Mouse (Mus musculus) heart, postnatal 0 days (tissue): ENCODE data around the gene Ttc19.

Experiments
- CTCF ChIP-seq: IDR thresholded peaks from 2 replicates; pipeline ENCODE4 v1.5.1; 2016; ENCODE audit warnings: antibody characterized with exemption, control low read depth, low read depth
- EP300 ChIP-seq: IDR thresholded peaks from 2 replicates; pipeline ENCODE4 v1.6.1; 2016; ENCODE audit warnings: antibody characterized with exemption, low read depth

DNA sequence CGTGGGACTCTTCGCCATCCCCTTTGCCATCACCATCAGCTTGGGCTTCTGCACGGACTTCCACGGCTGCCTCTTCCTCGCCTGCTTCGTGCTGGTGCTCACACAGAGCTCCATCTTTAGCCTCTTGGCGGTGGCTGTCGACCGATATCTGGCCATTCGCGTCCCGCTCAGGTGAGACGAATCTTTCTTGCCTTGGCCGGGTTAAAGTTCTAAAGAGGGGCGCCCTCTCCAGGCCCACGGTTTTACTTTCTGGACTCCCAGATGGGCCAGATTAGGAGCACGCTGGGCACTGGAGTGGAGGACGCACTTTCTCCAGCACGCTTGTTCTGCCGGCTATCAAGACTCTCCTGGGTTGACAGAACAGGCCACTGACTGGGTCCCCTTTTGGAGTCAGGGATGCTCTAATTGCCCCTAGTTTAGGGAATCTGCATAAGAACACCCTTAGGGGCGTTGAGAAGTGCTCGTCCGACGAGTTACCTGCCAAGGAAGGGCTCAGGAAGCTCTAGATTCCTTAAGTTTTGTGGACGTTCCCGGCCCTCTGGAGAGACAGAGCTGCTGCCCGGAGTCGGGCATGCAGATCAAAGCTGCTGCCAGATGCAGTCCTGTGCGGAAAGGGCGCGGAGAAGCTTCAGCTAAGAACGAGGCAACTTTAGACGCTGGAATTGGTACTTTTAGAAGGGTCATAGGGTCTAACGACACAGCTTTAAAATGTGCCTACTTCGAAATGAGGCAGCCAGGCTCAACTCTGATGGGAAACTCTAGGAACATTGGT is 31.8 kb upstream of the Ttc19 start:
- TF ChIP-seq CTCF (no peak), EP300 (no peak)
